Mouse (Mus musculus): ENCODE results near the gene Lhfpl1. TPM values are rescaled to one million over a fixed set of nuclear protein-coding genes. Genes with fewer than 3 reads are reported as not detected.

Lhfpl1 gene
- polyA plus RNA-seq, 1 experiment from 2014 or later = 7.8 TPM

Other genes starting within 250 kb of the Lhfpl1 start
- gene Amot, start 156.1 kb upstream of the Lhfpl1 start, polyA plus RNA-seq (2015; fragmentation: Nextera tagmentation; extraction: Ambion mirVana) = 17.6 and 24.2 TPM in 2 replicates

Measured in limb, embryonic 15.5 days (tissue).